In genomic region chr10:81494260-81495041, GRCm38 (mm10) we compare ENCODE assay signal across 1 mouse cellular context.
TF ChIP-seq lines count a peak whose summit lies in the region.

No protein-coding gene starts in this region.

TF ChIP-seq in MEL, 35 proteins besides CTCF, POLR2A, EP300 and RAD21 (continued from another document):
- no peak for TF ChIP-seq MXI1 (IDR thresholded peaks at IDR 0.05; ENCODE audit: low read depth, low read length)
- no peak for TF ChIP-seq MYB (IDR thresholded peaks at IDR 0.05; ENCODE audit: low read depth, low read length)
- no peak for TF ChIP-seq RCOR1 (IDR thresholded peaks at IDR 0.05; ENCODE audit: low read depth, low read length)
- no peak for TF ChIP-seq TCF12 (IDR thresholded peaks at IDR 0.05; ENCODE audit: low read depth, low read length)
- TF ChIP-seq POLR2AphosphoS2 (IDR thresholded peaks at IDR 0.05; ENCODE audit: low read length) = no peak
- TF ChIP-seq NELFE (IDR thresholded peaks at IDR 0.05; ENCODE audit: low read depth, low read length) = no peak
TF ChIP-seq in MEL: peak in this region for 0.
